In genomic region chr10:61312159-61312558, GRCm38 (mm10) we compare ENCODE assay signal across 15 mouse cellular contexts. TPM values are rescaled to one million over a fixed set of nuclear protein-coding genes. Genes with fewer than 3 reads are reported as not detected.
DNase-seq lines count a peak whose midpoint lies in the region; ATAC-seq and TF ChIP-seq lines count a peak whose summit lies in the region.
"Had no signal": no experiment of that assay in that cellular context is flagged by ENCODE, and none has a peak within 500 bp of the region (broad histone marks: within the 10 kb centered on the region; RNA-seq: fewer than 3 reads in every experiment).

No protein-coding gene starts in this region.

- WGBS in heart, embryonic 12.5 days = 32% methylated on average over 6 of the region's 6 CpGs
- WGBS in lung, adult 2 months = 74% methylated on average over 6 of the region's 6 CpGs
- WGBS in kidney, postnatal 0 days = 57% methylated on average over 6 of the region's 6 CpGs

- no peak for DNase-seq in heart, adult 11 months
- DNase-seq in lung, postnatal 36 days = peak; percentile 29
- DNase-seq in lung, adult 2 months = no peak
- DNase-seq in kidney, postnatal 0 days (ENCODE audit: low spot score) = peak; percentile 40
- DNase-seq in adrenal gland, adult 18-20 months (ENCODE audit: low spot score in 2 of 2) = no peak
- DNase-seq in right cerebral cortex, postnatal 4 days = no peak
- no peak for DNase-seq in right cerebral cortex, postnatal 10 days (ENCODE audit: low spot score in 2 of 2)
- DNase-seq: cerebellum, postnatal 14 days had no signal

- peaks cover 34% of the 10 kb centered on the region for H3K4me1 ChIP-seq in heart, embryonic 12.5 days (replicated peaks)
- no peaks in the 10 kb centered on the region for H3K4me1 ChIP-seq in lung, adult 2 months (ENCODE audit: control insufficient read depth, insufficient read depth, low read length)
- peaks cover 14% of the 10 kb centered on the region for H3K4me1 ChIP-seq in kidney, postnatal 0 days (replicated peaks; ENCODE audit: insufficient read depth, low read length)

- H3K4me2 ChIP-seq in heart, embryonic 12.5 days = peak overlapping the region; percentile 12; the same call in 1 of the 2 replicates
- H3K4me2 ChIP-seq in kidney, postnatal 0 days (ENCODE audit: low read length) = no peak overlapping the region

- no peaks in the 10 kb centered on the region for H3K27me3 ChIP-seq in heart, embryonic 12.5 days (replicated peaks)
- H3K27me3 ChIP-seq in kidney, postnatal 0 days (ENCODE audit: insufficient read depth, low read length) = no peaks in the 10 kb centered on the region

- no peak for TF ChIP-seq POLR2A in lung, adult 2 months (IDR thresholded peaks at IDR 0.05; ENCODE audit: borderline replicate concordance, extremely low read depth, low read depth, low read length)

- peak; percentile 12; the same call in 1 of the 2 replicates for ATAC-seq in heart, embryonic 12.5 days (ENCODE audit: insufficient number of reproducible peaks, low FRiP score)
- peak; percentile 44; the same call in 1 of the 2 replicates for ATAC-seq in kidney, postnatal 0 days (replicated peaks; ENCODE audit: low FRiP score, low read depth)
- ATAC-seq: inflammation-experienced regulatory T-cells, adult 6 months; midbrain, embryonic 16.5 days had no signal

- no peaks in the 10 kb centered on the region for H3K9me3 ChIP-seq in heart, embryonic 12.5 days (replicated peaks)
- no peaks in the 10 kb centered on the region for H3K9me3 ChIP-seq in kidney, postnatal 0 days (replicated peaks; ENCODE audit: low read length)

- H3K36me3 ChIP-seq in heart, embryonic 12.5 days = no peaks in the 10 kb centered on the region
- no peaks in the 10 kb centered on the region for H3K36me3 ChIP-seq in kidney, postnatal 0 days (ENCODE audit: insufficient read depth, low read length)

- no peak for TF ChIP-seq CTCF in lung, adult 2 months (IDR thresholded peaks at IDR 0.05; ENCODE audit: insufficient read depth, low read length)
- TF ChIP-seq CTCF in kidney, postnatal 0 days (IDR thresholded peaks at IDR 0.05; ENCODE audit: low read depth) = no peak

- no peak overlapping the region for H3K4me3 ChIP-seq in heart, embryonic 12.5 days
- no peak overlapping the region for H3K4me3 ChIP-seq in lung, adult 2 months (replicated peaks; ENCODE audit: extremely low read depth, low read depth, low read length)
- no peak overlapping the region for H3K4me3 ChIP-seq in kidney, postnatal 0 days (replicated peaks; ENCODE audit: low read depth, low read length)

- H3K9ac ChIP-seq in heart, embryonic 12.5 days = no peak overlapping the region
- no peak overlapping the region for H3K9ac ChIP-seq in kidney, postnatal 0 days (ENCODE audit: low read depth, low read length)
- H3K9ac ChIP-seq: liver, embryonic 14.5 days had no signal

- H3K27ac ChIP-seq in heart, embryonic 12.5 days (ENCODE audit: poor library complexity, severe bottlenecking) = peak overlapping the region; percentile 85
- H3K27ac ChIP-seq in kidney, postnatal 0 days = peak overlapping the region; percentile 84
- H3K27ac ChIP-seq: liver, embryonic 14.5 days had no signal

RNA-seq across cellular contexts. Expression of gene Prf1, which starts 14.5 kb away (rescaled TPM):
- polyA plus RNA-seq in heart, embryonic 12.5 days (2016; fragmentation: Nextera tagmentation; extraction: Ambion mirVana) = 0.10 TPM in 1 of 2 replicates, not detected in the other
- polyA plus RNA-seq in lung, adult 2 months (2012; rRNA removed) = 6.2 and 8.0 TPM in 2 replicates
- 0.05 TPM in 1 of 2 replicates, not detected in the other for polyA plus RNA-seq in kidney, postnatal 0 days (2015; fragmentation: Nextera tagmentation; extraction: Ambion mirVana)
- under 1 TPM; 0.30 to 0.67 TPM for total RNA-seq in adrenal gland, adult 18-20 months (2021)
- total RNA-seq: ES-E14; layer of hippocampus, postnatal 25 days had no signal
- polyA plus RNA-seq: brain, embryonic 14.5 days; midbrain, embryonic 16.5 days had no signal

RNA-seq across cellular contexts. Expression of gene Adamts14, which starts 38.9 kb away (rescaled TPM):
- polyA plus RNA-seq in heart, embryonic 12.5 days (2016; fragmentation: Nextera tagmentation; extraction: Ambion mirVana) = 1.1 and 1.2 TPM in 2 replicates
- 3.6 TPM in 2 replicates for polyA plus RNA-seq in lung, adult 2 months (2012; rRNA removed)
- 0.71 and 0.89 TPM in 2 replicates for polyA plus RNA-seq in kidney, postnatal 0 days (2015; fragmentation: Nextera tagmentation; extraction: Ambion mirVana)
- total RNA-seq in adrenal gland, adult 18-20 months (2021) = 1 to 10 TPM; 1.9 to 2.3 TPM
- polyA plus RNA-seq: inflammation-experienced regulatory T-cells, adult 6 months had no signal

Comparison
In these comparisons a context has a peak if more than half of its experiments do, and no peak if none do; other contexts are left out.
1. DNase-seq: peak in lung, postnatal 36 days (single experiment) and kidney, postnatal 0 days (single experiment); none in heart, adult 11 months (single experiment), lung, adult 2 months (single experiment), adrenal gland, adult 18-20 months (0 of 2), right cerebral cortex, postnatal 4 days (single experiment) and right cerebral cortex, postnatal 10 days (0 of 2).